Mouse (Mus musculus) CD4-positive helper T cell, adult 2 months (primary cell): ENCODE measurements around the gene Methig1.
"Not testable (repeated sequence)": the region's sequence is repeated elsewhere in the genome, so short reads cannot be mapped to it uniquely, and the experiment has no call there.

Experiments used
- DNase-seq: peaks from one replicate; pipeline ENCODE4 v3.0.0-alpha.2; 2012; ENCODE audit warnings: low read depth, missing footprints, low spot score

Methig1 gene

DNA sequence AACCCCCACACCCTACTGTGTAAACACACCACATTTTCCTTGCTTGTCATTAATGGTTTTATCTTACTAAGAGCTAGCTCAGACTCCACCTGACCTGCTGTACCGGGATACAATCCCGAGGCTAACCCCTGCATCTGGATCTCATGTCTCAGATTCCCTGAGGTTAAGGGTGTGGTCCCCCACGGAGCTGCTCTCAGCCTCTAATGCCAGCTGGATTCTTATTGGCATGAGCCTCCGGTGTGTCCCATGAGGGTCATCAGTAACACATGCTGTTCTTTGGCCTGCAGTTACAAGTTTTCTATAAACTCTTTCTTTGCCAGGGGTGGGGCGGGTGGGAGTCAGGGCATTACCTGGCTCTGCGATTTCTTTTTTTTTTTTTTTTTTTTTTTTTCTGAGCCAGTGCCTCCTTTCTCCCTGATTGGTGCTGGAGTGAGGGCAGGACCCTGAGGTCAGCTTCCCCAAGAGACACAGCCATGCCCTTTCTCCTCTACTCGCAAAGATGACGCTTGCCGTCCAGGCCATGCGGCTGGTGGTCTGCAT is at the start of gene Methig1, which contains the start of gene Mettl7a2:
TSS of gene Methig1 (plus strand) at position 439 of the 540 bp plus-strand sequence.
TSS of gene Mettl7a2 (plus strand) at position 490 of the 540 bp plus-strand sequence.
- no peak for DNase-seq

DNA sequence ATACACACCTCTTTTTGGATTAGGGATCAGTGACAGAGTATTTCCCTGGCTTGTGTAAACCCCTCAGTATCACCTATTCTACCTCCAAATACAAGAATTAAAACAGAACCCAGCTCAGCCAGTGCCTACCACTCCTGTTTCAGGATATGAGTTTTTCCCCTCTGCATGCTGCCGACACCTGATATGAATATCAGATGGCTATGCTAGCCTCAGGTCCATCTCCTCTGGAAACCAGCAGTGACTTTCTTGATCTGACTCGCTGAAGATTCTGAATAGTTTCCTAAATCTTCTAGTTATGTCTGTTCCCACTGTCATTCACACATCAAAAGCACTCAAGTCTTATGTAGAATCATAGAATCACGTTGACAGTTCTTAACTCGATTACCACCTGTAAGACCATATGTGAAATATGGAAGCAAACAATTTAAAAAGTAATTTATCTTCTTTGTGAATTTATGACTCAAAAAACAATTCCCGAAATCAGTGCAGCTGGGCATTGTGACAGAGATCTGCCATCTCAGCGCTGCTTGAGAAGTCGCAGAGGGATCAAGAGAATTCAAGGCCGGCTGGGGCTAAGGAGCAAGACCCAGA is 49.4 kb upstream of the Methig1 start:
- DNase-seq, result no peak

DNA sequence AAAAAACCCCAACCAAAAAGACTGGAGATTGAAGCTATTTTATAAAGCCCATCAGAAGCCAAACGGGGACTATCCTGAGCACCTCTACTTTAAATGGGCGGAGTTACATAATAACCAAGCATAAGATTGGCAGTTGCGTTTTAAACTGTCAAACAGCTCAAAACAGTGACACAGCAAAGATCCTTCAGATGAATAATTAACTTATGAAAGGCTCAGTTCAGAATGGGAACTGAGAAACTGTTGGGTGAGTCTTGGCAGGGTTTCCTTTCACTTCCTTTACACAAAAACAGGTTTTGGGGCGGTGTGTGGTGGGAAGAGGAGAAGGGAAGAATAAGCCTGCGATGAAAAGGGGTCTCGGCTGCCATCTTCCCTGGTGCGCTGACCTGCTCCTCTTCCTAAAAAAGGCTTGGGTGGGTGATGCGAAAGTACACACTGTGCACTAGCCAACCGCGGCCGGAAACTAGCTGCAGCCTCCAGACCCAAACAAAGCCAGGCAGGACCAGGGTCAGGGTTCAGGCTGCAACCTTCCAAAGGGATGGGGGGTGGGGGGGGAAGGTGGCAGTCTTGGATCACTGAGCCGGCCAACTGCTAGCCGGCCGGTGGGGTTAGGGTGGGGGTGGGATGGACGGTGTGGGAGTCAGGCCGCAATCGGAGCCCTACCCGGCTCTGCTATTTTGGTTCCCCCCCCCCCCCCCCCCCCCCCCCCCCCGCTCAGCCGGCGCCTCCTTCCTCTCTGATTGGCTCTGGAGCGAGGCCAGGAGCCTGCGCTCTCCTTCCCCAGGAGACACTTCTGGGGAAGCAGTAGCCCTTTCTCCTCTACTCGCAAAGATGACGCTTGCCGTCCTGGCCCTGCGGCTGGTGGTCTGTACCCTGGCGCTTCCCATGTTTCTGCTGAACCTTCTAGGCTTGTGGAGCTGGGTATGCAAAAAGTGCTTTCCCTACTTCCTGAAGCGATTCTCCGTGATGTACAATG is 48.6 kb upstream of the Methig1 start, which contains the start of gene Mettl7a1:
TSS of gene Mettl7a1 (plus strand) at position 122 of the 973 bp plus-strand sequence.
- DNase-seq, result peak; percentile 77

DNA sequence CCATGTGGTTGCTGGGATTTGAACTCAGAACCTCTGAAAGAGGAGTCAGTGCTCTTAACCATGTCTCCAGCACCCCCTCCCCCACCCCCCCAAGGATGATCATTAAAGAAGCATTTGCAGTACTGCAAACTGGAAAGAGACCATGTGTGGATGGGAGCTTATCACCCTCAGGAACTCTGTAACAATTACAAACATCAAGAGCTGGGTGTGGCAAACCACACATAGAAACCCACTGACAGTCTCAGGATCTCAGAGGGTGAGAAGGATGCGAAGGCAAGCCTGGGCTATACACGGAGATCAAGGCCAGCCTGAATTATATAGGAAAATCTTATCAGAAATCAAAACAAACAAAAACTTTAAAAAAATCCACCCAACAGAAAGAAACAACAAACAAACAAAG is 46.7 kb upstream of the Methig1 start:
- peak; percentile 20 for DNase-seq

DNA sequence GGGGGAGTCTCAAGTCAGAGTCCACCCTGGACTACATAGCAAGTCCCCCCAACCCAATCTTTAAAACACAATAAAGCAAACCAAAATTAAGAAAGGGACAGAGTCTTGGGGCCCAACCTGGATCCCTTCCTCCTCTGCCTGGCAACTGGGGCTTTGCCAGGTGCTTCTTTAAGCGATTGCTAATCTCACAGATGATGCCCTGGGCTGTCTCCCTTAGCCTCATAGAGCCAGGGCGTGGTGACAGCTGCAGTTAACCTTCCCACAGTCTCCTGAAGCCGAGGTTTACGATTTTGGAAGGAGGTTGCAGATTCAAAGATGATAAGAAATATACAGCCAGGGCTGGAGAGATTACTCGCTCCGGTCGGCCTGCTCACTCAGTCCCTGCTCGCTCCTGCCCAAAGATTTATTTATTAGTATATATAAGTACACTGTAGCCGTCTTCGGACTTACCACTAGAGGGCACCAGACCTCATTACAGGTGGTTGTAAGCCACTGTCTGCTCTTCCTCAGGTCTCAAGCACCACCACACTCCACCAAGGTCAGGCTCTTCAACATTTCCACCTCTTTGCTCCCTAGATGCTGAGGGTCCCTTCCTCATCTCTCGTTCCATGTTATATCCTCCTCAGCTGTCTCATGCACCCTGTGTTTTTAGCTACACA is 45.4 kb upstream of the Methig1 start:
- DNase-seq, result peak; percentile 75

DNA sequence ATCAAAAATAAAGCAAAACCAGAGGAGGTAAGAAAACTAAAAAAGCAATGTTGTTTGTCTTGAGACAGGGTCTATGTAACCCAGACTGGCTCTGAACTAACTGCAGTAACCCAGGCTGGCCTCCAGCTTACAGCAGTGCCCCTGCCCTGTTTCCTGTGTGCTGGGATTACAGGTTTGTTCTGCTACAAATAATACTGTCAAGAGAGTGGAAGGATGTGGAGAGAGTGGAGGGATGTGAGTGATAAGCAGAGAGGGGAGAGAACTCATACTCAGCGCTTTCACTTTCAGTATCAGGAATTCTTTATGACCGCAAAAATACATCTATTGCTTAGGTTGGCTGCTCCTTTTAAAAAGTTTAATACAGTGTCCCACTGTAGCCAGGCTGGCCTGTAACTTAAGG is 40.6 kb upstream of the Methig1 start:
- peak; percentile 63 for DNase-seq

DNA sequence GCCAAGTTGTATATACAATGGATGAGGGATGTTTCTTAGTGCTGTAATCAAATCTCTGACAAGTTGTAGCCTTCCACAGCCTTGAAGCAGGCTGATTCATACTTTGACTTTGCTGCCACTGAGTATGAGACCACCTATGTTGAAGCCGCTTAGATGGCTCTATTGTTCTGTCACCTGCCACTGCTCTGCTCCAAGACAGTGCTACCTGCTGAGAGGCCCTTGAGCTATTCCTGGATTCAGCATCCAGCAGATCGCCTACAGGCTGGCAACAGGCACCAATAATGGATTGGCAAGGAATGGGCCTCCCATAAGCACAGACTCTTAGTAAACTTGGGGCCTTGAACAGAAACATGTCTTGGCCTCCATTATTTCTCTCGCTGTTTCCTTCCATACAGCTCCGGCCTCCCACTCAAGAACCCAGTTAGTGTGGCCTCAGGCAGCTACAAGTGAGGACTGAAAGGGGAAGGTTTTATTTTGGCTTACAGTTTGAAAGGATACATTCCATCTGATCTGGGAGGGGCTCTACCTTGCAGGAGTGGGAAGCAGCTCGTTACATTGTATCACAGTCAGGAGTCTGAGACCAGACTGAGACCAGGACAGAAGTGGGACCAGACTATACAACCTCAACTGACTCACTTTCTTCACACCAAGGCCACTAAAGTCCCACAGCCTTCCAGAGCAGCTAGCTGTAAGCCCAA is 38.4 kb upstream of the Methig1 start:
- DNase-seq, result no peak

DNA sequence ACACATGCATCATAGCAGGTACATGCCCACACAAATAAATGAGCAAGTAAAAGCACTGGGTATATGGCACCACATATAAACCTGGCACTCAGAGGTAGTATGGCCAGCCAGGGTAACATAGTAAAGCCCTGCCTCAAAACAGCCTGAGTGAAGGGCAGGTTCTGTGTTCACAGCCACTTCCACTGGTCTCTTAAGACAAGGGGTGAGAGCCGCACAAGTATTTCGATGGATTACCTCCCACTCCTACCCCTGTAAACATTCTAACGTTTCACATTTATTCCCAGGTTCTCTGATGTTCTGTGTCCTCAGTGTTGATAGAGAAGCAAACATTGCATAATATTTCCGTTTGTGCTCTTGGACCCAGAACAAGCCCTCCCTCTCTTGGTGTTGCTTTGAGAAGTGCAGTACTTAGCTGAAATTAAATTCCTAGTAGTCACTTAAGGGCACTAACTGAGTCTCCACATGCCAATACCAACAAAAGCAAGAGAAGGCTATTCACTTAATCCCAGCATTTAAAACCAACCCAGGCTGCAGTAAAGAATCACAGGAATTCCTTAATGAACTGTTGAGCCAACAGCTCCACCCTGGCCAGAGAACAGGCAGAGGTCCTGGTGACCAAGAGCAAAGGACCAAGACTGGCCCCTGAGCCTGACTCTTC is 34.8 kb upstream of the Methig1 start:
- not testable (repeated sequence) for DNase-seq

DNA sequence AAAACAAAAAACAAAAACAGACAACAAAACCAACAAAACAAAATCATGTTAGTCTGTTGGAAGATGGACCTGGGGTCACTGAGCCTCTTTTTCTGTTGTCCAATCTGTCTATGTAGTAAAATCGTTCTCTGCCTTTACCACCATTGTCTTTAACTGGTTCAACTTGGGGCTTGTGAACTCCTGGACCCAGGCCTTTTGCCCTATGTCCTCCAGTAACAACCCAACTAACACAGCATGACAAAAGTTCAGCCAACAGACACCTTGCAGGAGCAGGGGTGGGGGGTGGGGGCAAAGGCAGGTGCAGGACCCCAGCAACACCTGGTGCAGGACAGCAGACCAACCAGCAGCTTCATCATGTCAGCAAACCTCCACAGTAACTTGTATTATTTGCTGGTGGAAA is 33.1 kb upstream of the Methig1 start:
- no peak for DNase-seq

DNA sequence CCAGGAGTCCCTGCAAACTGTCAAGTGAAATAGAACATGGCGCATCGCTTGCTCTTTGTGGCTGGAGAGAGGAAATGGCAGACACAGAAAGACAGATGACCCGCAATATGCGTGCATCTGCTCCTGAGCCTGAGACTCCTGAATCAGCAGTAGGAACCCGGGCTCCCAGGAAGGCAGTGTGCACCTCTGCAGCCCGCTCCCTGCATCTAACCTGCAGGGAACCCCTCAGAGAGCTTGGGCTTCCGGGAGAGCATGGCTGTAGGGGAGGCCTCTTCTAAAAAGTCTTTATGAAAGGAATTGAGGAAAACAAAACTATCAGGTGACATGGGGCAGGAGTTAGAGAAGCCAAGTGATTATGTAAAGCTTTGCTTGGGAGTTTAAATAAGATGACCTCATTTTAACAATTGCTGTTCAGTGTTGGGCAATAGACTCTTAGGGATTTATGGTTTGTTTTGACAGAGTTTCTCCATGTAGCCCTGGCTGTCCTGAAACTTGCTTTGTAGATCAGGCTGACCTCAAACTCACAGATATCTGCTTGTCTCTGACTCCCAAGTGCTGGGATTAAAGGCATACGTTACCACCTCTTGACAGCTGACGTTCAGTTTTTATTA is 32.5 kb upstream of the Methig1 start:
- no peak for DNase-seq

DNA sequence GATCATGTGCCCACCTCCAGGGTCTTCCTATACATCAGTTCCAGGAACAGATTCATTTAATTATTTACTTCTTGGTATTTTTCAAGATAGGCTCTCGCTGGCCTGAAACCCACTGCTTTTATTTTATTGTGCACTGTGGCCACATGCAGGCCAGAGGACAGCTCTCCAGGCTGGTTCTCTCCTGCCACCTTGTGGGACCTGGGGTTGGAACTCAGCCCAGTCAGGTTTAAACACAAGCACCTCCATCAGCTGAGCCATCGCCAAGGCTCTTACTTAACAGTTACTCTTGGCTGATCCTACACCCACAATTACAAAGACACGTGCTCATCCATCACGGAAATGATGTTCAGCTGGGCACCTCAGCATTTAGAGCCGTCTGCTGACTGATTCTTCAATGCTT is 31.8 kb upstream of the Methig1 start:
- DNase-seq, result no peak

DNA sequence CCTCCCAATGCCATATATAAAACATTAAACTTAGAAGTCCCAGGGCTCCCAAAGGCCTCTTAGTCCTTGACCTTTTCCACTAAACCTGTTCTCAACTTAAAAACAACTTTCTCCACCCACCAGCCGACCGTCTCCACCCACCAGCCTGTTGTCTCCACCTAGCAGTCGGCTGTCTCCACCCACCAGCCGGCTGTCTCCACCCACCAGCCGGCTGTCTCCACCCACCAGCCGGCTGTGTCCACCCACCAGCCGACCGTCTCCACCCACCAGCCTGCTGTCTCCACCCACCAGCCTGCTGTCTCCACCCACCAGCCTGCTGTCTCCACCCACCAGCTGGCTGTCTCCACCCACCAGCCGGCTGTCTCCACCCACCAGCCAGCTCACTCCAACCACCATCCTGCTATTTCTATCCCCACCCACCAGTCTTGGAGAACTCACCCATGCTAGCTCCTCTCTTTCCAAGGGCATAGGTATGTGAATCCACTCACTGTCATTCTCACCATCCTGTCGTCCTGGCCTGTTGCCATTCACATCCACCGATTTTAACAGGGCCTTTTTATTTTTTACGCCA is 28.8 kb upstream of the Methig1 start:
- no peak for DNase-seq

DNA sequence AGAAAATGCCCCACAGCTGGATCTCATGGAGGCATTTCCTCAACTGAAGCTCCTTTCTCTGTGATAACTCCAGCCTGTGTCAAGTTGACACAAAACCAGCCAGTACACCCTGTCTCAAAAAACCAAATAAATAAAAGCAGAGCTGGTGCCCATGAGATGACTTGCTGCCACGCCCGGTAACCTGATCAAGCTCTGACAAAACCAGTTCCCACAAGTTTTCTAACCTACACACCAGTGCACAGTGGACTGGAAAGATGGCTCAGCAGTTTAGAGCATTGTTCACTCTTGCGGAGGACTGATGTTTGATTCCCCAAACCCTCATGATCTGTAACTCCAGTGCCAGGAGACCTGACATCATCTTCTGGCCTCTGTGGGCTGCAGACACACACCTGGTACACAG is 27.7 kb upstream of the Methig1 start:
- no peak for DNase-seq

DNA sequence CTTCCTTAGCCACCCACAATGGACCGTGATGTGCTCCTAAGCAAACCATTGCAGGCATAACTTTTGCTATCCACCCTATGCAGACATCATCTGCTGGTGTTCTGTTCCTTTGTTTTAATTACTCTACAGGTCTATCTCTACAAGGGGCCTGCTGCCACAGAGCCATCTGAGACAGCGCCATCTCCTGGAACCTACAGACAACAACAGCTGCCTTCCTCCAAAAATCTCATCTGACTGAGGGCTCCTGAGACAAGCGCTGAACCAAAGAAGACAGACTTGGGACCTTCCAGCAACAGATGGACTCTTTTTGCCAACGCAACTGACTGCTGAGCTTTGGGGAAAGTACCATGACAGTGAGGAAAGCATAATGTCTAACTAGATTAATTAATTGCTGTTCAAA is 24.9 kb upstream of the Methig1 start:
- not testable (repeated sequence) for DNase-seq

DNA sequence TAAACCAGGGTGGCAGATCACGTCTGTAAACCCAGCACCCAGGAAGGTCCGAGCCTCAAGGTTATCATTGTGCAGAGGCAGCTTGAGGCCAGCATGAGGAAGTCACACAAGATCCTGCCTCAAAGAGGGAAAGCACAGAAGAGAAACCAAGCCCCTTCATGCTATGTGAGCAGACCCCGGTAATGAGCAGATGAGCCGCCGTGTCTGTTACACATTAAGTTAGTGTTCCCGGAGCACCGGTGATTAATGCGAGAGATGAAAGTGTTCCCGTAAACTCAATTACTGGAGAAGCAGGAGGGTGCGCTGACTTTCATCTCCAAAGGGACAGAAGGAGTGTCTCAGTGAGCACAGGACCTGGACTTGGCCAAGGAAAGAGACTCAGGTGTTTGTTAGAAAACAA is 23.6 kb upstream of the Methig1 start:
- DNase-seq, result not testable (repeated sequence)

DNA sequence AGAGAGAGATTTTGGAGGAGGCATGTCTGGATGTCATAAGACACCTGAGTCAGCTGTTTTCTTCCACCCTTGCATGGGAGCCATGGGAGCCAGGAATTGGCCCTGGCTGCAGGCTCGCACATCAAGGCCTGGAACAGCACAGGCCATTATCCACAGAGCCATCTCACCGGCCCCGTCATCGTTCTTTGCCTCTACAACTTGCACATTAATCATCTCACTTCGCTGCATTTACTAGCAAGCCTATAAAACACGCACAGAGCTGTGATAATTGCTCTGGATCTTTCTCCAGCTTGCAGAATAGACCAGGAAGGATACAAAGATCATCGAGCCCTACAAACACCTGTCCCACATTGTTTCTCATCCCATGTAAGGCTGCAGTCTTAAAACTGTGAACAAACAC is 22.2 kb upstream of the Methig1 start:
- DNase-seq, result no peak

DNA sequence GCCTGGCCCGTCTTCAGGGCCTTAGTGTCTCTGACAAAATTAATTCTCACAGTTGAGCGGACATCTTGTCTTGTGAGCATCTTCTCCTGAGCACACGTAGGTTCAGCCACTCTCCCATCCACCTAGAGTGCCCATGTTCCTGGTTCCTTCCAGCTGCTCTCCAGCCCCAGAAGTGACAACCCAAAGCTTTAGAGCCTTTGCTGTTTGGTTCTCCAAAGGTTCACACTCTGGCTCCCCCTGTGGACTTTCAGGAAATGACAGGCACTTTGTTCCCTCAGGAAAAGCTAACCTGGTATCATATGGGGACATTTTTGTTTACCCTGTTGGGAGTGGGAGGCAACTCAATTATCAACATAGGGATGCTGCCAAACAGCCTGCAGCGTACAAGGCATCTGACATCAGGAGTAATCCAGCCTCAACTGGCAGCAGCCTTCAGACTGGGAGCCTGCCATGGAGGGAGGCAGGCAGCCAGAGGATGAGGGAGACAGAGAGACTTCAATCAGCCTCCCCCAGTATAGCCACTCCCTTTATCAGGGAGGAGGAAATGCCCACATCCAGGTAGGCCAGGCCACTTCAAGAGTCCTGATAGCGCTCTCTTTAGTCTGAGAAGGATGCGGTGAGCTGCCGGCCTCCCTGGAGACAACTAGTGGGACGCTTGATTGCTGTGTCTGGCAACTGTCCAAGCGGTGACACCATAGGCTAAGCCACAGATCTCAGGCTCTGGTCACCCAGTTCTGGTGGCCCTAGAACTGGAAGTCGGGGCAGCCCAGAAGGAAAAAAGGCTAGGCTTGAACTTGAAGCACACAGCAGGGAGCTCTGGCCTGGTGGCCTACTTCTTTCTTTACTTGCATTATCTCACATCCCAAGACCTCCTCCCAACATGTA is 20.6 kb upstream of the Methig1 start:
- DNase-seq, result not testable (repeated sequence)

DNA sequence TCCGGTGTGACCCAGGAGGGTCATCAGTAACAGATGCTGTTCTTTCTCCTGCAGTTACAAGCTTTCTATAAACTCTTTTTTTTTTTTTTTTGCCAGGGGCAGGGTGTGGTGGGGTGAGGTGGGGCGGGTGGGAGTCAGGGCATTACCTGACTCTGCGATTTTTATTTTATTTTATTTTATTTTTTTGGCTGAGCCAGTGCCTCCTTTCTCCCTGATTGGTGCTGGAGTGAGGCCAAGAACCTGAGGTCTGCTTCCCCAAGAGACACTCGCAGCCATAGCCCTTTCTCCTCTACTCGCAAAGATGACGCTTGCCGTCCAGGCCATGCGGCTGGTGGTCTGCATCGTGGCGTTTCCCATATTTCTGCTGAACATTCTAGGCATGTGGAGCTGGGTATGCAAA is 18.3 kb upstream of the Methig1 start, which contains the start of gene Mettl7a3:
TSS of gene Mettl7a3 (plus strand) at position 301 of the 400 bp plus-strand sequence.
- DNase-seq, result no peak

DNA sequence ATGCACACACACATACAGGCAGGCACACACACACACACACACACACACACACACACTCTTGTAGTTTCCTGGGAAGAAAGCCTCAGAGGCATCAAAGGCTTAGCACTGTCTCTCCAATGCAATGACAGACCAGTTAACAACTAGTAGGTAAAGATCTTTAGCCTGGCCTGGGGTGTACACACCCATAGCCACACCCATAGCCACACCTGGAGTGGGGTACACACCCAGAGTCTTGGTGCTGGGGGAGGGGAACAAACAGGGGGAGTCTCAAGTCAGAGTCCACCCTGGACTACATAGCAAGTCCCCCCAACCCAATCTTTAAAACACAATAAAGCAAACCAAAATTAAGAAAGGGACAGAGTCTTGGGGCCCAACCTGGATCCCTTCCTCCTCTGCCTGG is 15.6 kb upstream of the Methig1 start:
- DNase-seq, result not testable (repeated sequence)
